26 mouse cellular contexts compared by ENCODE assay signal in genomic region chr9:65613098-65613497, GRCm38 (mm10). TPM values are rescaled to one million over a fixed set of nuclear protein-coding genes. Genes with fewer than 3 reads are reported as not detected.
A peak's percentile ranks its signal among the peaks of the same experiment; 100 is the strongest.
DNase-seq lines count a peak whose midpoint lies in the region; ATAC-seq and TF ChIP-seq lines count a peak whose summit lies in the region.
"Had no signal": no experiment of that assay in that cellular context is flagged by ENCODE, and none has a peak within 500 bp of the region (broad histone marks: within the 10 kb centered on the region; RNA-seq: fewer than 3 reads in every experiment).

No protein-coding gene starts in this region.

- H3K4me2 ChIP-seq in heart, embryonic 11.5 days: peak overlapping the region; percentile 6; the same call in 1 of the 2 replicates
- H3K4me2 ChIP-seq in heart, postnatal 0 days (ENCODE audit: low read depth, low read length): no peak overlapping the region
- no peak overlapping the region for H3K4me2 ChIP-seq in stomach, embryonic 16.5 days (ENCODE audit: low read depth, low read length)
- H3K4me2 ChIP-seq: embryonic facial prominence, embryonic 13.5 days; forebrain, embryonic 12.5 days; limb, embryonic 15.5 days; lung, embryonic 15.5 days; midbrain, embryonic 15.5 days; neural tube, embryonic 12.5 days had no signal

- H3K27me3 ChIP-seq in heart, embryonic 11.5 days (ENCODE audit: control insufficient read depth, insufficient read depth, low read length): no peaks in the 10 kb centered on the region
- no peaks in the 10 kb centered on the region for H3K27me3 ChIP-seq in heart, postnatal 0 days (ENCODE audit: control insufficient read depth, insufficient read depth, low read length)
- H3K27me3 ChIP-seq in stomach, embryonic 16.5 days (ENCODE audit: control insufficient read depth, insufficient read depth, low read length): no peaks in the 10 kb centered on the region
- H3K27me3 ChIP-seq: embryonic facial prominence, embryonic 13.5 days; forebrain, embryonic 12.5 days; limb, embryonic 15.5 days; lung, embryonic 15.5 days; midbrain, embryonic 15.5 days; neural tube, embryonic 12.5 days had no signal

- no peak overlapping the region for H3K9ac ChIP-seq in heart, embryonic 11.5 days (ENCODE audit: low read depth, low read length)
- H3K9ac ChIP-seq in heart, postnatal 0 days (replicated peaks; ENCODE audit: low read depth, low read length): no peak overlapping the region
- H3K9ac ChIP-seq in stomach, embryonic 16.5 days (ENCODE audit: low read length): 0 out of 2 replicates have a peak overlapping the region, but pooled peaks have one; percentile 23
- H3K9ac ChIP-seq: embryonic facial prominence, embryonic 13.5 days; forebrain, embryonic 12.5 days; limb, embryonic 15.5 days; liver, embryonic 14.5 days; lung, embryonic 15.5 days; midbrain, embryonic 15.5 days; neural tube, embryonic 12.5 days had no signal

- peak; percentile 76 for ATAC-seq in heart, embryonic 11.5 days (replicated peaks; ENCODE audit: insufficient number of reproducible peaks, low FRiP score, low TSS enrichment)
- peak; percentile 57 for ATAC-seq in heart, postnatal 0 days (ENCODE audit: insufficient read depth, low read depth)
- ATAC-seq in stomach, embryonic 16.5 days (ENCODE audit: insufficient read depth, low FRiP score): no peak
- ATAC-seq: CD4-positive, CD25-positive, alpha-beta regulatory T cell, adult 4 months; midbrain, embryonic 15.5 days had no signal

- TF ChIP-seq CTCF in heart, postnatal 0 days (IDR thresholded peaks at IDR 0.05; ENCODE audit: low read depth): no peak

- no peak for DNase-seq in heart, adult 11 months
- DNase-seq in heart, postnatal 0 days (ENCODE audit: low spot score): peak; percentile 23
- DNase-seq in heart, postnatal 36 days: no peak
- peak; percentile 62 for DNase-seq in MN1 (ENCODE audit: low spot score)
- DNase-seq in layer of hippocampus, adult 18-20 months (ENCODE audit: low spot score in 2 of 2): no peak
- DNase-seq: adrenal gland, postnatal 25 days; cerebellum, adult 9-11 months; gastrocnemius, postnatal 25 days; kidney, adult 8-10 months; kidney, postnatal 10 days; left cerebral cortex, postnatal 4 days; lung, postnatal 4 days; right cerebral cortex, postnatal 4 days; thymus, adult 2 months; thymus, postnatal 4 days had no signal

- H3K4me3 ChIP-seq in heart, embryonic 11.5 days (ENCODE audit: low read depth, low read length): no peak overlapping the region
- H3K4me3 ChIP-seq in heart, postnatal 0 days (ENCODE audit: low read depth, low read length): no peak overlapping the region
- no peak overlapping the region for H3K4me3 ChIP-seq in stomach, embryonic 16.5 days (replicated peaks; ENCODE audit: low read length)
- H3K4me3 ChIP-seq: embryonic facial prominence, embryonic 13.5 days; erythroblast, embryonic 14.5 days; forebrain, embryonic 12.5 days; limb, embryonic 15.5 days; lung, embryonic 15.5 days; midbrain, embryonic 15.5 days; neural tube, embryonic 12.5 days had no signal

- H3K4me1 ChIP-seq in heart, embryonic 11.5 days (ENCODE audit: control insufficient read depth, insufficient read depth, low read length): peaks cover 8% of the 10 kb centered on the region; the same call in 1 of the 2 replicates
- peaks cover 4% of the 10 kb centered on the region; the same call in 1 of the 2 replicates for H3K4me1 ChIP-seq in heart, postnatal 0 days (ENCODE audit: control insufficient read depth, insufficient read depth)
- no peaks in the 10 kb centered on the region for H3K4me1 ChIP-seq in stomach, embryonic 16.5 days (ENCODE audit: control insufficient read depth, insufficient read depth, low read length)
- H3K4me1 ChIP-seq: embryonic facial prominence, embryonic 13.5 days; forebrain, embryonic 12.5 days; limb, embryonic 15.5 days; lung, embryonic 15.5 days; midbrain, embryonic 15.5 days; neural tube, embryonic 12.5 days had no signal

- no peaks in the 10 kb centered on the region for H3K36me3 ChIP-seq in heart, embryonic 11.5 days (ENCODE audit: control insufficient read depth, insufficient read depth, low read length)
- no peaks in the 10 kb centered on the region for H3K36me3 ChIP-seq in heart, postnatal 0 days (replicated peaks; ENCODE audit: control insufficient read depth, insufficient read depth, low read length)
- no peaks in the 10 kb centered on the region for H3K36me3 ChIP-seq in stomach, embryonic 16.5 days (ENCODE audit: control insufficient read depth, insufficient read depth, low read length)
- H3K36me3 ChIP-seq: embryonic facial prominence, embryonic 13.5 days; forebrain, embryonic 12.5 days; limb, embryonic 15.5 days; lung, embryonic 15.5 days; midbrain, embryonic 15.5 days; neural tube, embryonic 12.5 days had no signal

- intact Hi-C loops in heart, postnatal 36 days (cut with DNase I): no loop called here

- WGBS in heart, embryonic 11.5 days (ENCODE audit: insufficient replicate concordance): 4% methylated on average over 2 of the region's 2 CpGs
- WGBS in heart, postnatal 0 days: 17% methylated on average over 2 of the region's 2 CpGs
- WGBS in stomach, embryonic 16.5 days: 24% methylated on average over 2 of the region's 2 CpGs

- peak overlapping the region; percentile 65 for H3K27ac ChIP-seq in heart, embryonic 11.5 days (ENCODE audit: low read depth, low read length)
- H3K27ac ChIP-seq in heart, postnatal 0 days (ENCODE audit: low read depth): no peak overlapping the region
- no peak overlapping the region for H3K27ac ChIP-seq in stomach, embryonic 16.5 days (ENCODE audit: low read length)
- H3K27ac ChIP-seq: embryonic facial prominence, embryonic 13.5 days; forebrain, embryonic 12.5 days; limb, embryonic 15.5 days; liver, embryonic 14.5 days; lung, embryonic 15.5 days; midbrain, embryonic 15.5 days; neural tube, embryonic 12.5 days had no signal

- TF ChIP-seq EP300 in heart, postnatal 0 days (IDR thresholded peaks at IDR 0.05; ENCODE audit: low read depth): no peak

- H3K9me3 ChIP-seq in heart, embryonic 11.5 days (replicated peaks; ENCODE audit: control insufficient read depth, low read length): no peaks in the 10 kb centered on the region
- H3K9me3 ChIP-seq in heart, postnatal 0 days (replicated peaks; ENCODE audit: control insufficient read depth, low read length): no peaks in the 10 kb centered on the region
- no peaks in the 10 kb centered on the region for H3K9me3 ChIP-seq in stomach, embryonic 16.5 days (replicated peaks; ENCODE audit: control insufficient read depth, low read length)
- H3K9me3 ChIP-seq: embryonic facial prominence, embryonic 13.5 days; forebrain, embryonic 12.5 days; limb, embryonic 15.5 days; lung, embryonic 15.5 days; midbrain, embryonic 15.5 days; neural tube, embryonic 12.5 days had no signal

RNA-seq across cellular contexts. Expression of gene Rbpms2, which starts 16.4 kb away (rescaled TPM):
- polyA plus RNA-seq in heart, embryonic 11.5 days (2014; fragmentation: Nextera tagmentation; extraction: Ambion mirVana): 154 and 160 TPM in 2 replicates
- total RNA-seq in heart, postnatal 0 days (2014; rRNA removed; ENCODE audit: low replicate concordance): 94.5 and 121 TPM in 2 replicates
- polyA plus RNA-seq in heart, postnatal 0 days (2015; fragmentation: Nextera tagmentation; extraction: Ambion mirVana): 108 and 117 TPM in 2 replicates
- 10 to 100 TPM; 35.7 to 37.9 TPM for total RNA-seq in heart, postnatal 36 days (2021)
- polyA plus RNA-seq in stomach, embryonic 16.5 days (2015; fragmentation: Nextera tagmentation; extraction: Ambion mirVana): 20.4 and 22.9 TPM in 2 replicates
- total RNA-seq in layer of hippocampus, adult 18-20 months (2021): 1 to 10 TPM; 2.2 to 3.2 TPM

RNA-seq across cellular contexts. Expression of gene Pif1, which starts 26.1 kb away (rescaled TPM):
- polyA plus RNA-seq in heart, embryonic 11.5 days (2014; fragmentation: Nextera tagmentation; extraction: Ambion mirVana): 7.6 and 9.5 TPM in 2 replicates
- 7.1 and 32.7 TPM in 2 replicates for total RNA-seq in heart, postnatal 0 days (2014; rRNA removed; ENCODE audit: low replicate concordance)
- 2.5 and 2.6 TPM in 2 replicates for polyA plus RNA-seq in heart, postnatal 0 days (2015; fragmentation: Nextera tagmentation; extraction: Ambion mirVana)
- total RNA-seq in heart, postnatal 36 days (2021): under 1 TPM; 0.30 to 0.61 TPM
- 12.2 and 12.7 TPM in 2 replicates for polyA plus RNA-seq in stomach, embryonic 16.5 days (2015; fragmentation: Nextera tagmentation; extraction: Ambion mirVana)
- total RNA-seq in layer of hippocampus, adult 18-20 months (2021): under 1 TPM in 1 of 2 experiments, not detected in 1; 0.12 TPM
- total RNA-seq: gastrocnemius, postnatal 25 days had no signal

RNA-seq across cellular contexts. Expression of gene Plekho2, which starts 33.3 kb away (rescaled TPM):
- polyA plus RNA-seq in heart, embryonic 11.5 days (2014; fragmentation: Nextera tagmentation; extraction: Ambion mirVana): 10.6 and 11.9 TPM in 2 replicates
- total RNA-seq in heart, postnatal 0 days (2014; rRNA removed; ENCODE audit: low replicate concordance): 12.8 and 21.0 TPM in 2 replicates
- 7.6 and 8.3 TPM in 2 replicates for polyA plus RNA-seq in heart, postnatal 0 days (2015; fragmentation: Nextera tagmentation; extraction: Ambion mirVana)
- total RNA-seq in heart, postnatal 36 days (2021): 10 to 100 TPM; 13.3 to 15.3 TPM
- 21.4 and 23.0 TPM in 2 replicates for polyA plus RNA-seq in stomach, embryonic 16.5 days (2015; fragmentation: Nextera tagmentation; extraction: Ambion mirVana)
- total RNA-seq in layer of hippocampus, adult 18-20 months (2021): 10 to 100 TPM in 1 of 2 experiments, 1 to 10 TPM in 1; 7.7 to 11.7 TPM

RNA-seq across cellular contexts. Expression of gene Oaz2, which starts 54.7 kb away (rescaled TPM):
- 191 and 256 TPM in 2 replicates for polyA plus RNA-seq in heart, embryonic 11.5 days (2014; fragmentation: Nextera tagmentation; extraction: Ambion mirVana)
- 317 and 350 TPM in 2 replicates for total RNA-seq in heart, postnatal 0 days (2014; rRNA removed; ENCODE audit: low replicate concordance)
- polyA plus RNA-seq in heart, postnatal 0 days (2015; fragmentation: Nextera tagmentation; extraction: Ambion mirVana): 293 TPM in 2 replicates
- total RNA-seq in heart, postnatal 36 days (2021): 100 to 1,000 TPM; 225 to 237 TPM
- polyA plus RNA-seq in stomach, embryonic 16.5 days (2015; fragmentation: Nextera tagmentation; extraction: Ambion mirVana): 200 and 218 TPM in 2 replicates
- 100 to 1,000 TPM; 215 to 217 TPM for total RNA-seq in layer of hippocampus, adult 18-20 months (2021)

Comparison
In these comparisons a context has a peak if more than half of its experiments do, and no peak if none do; other contexts are left out.
1. DNase-seq: peak in heart, postnatal 0 days (single experiment) and MN1 (single experiment); none in heart, adult 11 months (single experiment), heart, postnatal 36 days (0 of 2) and layer of hippocampus, adult 18-20 months (0 of 2).
2. RNA of gene Rbpms2, which starts 16.4 kb away (total RNA-seq): 94.5 to 121 TPM in heart, postnatal 0 days and 35.7 to 37.9 TPM in heart, postnatal 36 days; 2.2 to 3.2 TPM in layer of hippocampus, adult 18-20 months; every median in the first group is over 4 times any median in the second.